Mouse (Mus musculus) skeletal muscle tissue, adult 2 months (tissue): Measurements from ENCODE around the gene Zfp383.
"Not testable (repeated sequence)": the region's sequence is repeated elsewhere in the genome, so short reads cannot be mapped to it uniquely, and the experiment has no call there.

Source experiments
- DNase-seq: peaks from one replicate; pipeline ENCODE4 v3.0.0-alpha.2; 2012; ENCODE audit warnings: low read depth, low spot score

The Zfp383 gene

DNA sequence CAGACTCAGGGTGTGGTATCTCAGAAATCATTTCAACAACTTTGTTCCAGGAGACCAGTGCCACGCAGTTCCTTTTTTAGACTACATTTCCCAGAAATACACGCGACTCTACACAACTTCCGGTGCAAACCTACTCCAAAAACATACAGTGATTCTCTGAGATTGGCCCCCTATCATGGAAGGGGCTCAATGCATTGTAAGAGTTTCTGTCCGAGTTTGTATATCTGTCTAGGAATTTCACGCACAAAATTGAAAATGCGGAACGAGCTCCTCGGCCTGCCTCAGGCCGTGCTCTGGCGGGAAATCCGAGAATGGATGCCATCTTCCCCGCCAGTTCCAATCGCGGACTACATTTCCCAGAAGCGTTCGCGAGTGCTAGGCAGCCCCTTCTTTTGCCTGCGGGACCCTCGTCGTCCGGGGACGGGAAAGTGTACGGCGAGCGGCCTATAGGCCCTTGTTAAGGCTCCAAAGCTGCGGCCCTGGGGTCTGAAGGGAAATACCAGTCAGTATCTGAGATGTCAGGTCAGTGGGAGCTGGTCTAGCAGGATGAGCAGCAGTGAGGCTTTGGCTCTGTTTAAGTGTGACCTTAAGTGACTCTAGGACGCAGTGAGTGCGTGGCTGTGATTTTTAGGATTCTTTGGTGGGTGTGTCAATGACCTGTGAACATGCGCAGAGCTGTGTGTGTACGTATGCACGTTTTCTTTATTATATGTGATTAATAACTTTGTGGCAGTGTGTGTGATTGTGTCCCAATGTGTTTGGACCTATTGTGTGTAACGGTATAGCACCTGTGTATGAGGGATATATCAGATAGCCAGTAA lies at the start of gene Zfp383:
TSS of gene Zfp383 (plus strand) at position 94 of the 821 bp plus-strand sequence.
- peak; percentile 70 for DNase-seq

DNA sequence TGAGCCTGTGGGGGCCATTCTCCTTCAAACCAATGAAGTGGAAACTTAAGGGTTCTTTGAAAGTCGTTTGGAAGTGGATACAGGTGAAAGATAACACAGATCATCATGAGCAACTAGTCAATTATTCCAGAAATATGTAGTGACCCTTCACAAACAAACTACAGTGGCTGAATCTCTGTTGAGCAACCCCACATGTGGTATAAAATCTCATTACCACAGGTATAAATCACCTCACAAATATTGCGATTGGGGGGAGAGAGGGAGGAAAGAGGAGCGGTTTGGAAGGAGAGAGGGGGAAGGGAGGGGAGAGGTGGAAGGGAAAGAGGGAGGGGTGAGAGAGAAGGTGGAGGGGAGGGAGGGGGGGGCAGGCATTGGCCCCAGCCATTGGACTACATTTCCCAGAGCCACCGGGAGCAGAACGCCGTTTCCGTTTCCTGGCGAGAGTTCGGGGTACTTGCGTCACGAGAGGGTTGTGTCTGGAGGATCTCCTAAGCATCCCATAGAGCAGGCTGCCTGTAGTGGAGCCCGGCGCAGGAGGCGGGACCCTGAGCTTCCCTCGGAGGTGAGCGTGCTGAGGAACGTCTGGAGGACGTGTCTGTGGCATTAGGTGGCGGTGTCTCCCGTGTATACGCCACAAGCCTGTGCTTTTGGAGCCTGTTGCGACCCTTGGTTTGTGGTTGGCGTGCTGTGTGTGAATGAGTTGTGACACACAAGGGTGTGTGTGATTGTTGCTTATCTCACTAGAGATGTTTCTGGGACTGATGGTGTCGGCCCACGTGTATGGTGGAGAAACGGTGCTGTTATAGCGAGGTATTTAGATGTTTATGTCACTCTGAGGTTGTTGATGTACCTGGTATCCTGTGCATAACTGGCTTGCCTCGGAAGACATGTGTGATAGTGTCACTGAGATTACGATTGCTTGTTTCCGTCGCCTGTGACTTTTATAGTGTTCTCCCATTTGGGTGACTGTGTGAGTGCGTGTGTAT lies 48.2 kb upstream of the Zfp383 start, which contains the start of gene Zfp420:
TSS of gene Zfp420 (plus strand) at position 448 of the 986 bp plus-strand sequence.
- DNase-seq = peak; percentile 78

DNA sequence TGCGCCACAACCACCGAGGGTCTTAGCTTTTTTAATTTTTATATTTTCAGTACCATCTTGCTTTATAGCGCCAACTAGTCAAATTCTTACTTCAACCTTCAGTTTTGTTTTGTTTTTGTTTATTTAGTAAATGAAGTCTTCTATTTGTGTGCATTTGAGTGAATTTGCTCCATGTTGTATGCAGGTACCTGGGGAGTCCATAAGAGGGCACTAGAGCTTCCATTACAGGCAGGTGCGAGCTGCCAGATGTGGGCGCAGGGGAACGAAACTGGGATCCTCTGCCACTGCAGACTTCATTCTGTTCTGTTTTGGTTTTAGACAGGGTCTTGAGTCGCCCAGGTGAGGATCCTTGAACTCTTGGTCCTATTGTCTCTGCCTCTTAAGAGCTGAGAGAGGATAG lies 46.4 kb upstream of the Zfp383 start:
- DNase-seq = no peak

DNA sequence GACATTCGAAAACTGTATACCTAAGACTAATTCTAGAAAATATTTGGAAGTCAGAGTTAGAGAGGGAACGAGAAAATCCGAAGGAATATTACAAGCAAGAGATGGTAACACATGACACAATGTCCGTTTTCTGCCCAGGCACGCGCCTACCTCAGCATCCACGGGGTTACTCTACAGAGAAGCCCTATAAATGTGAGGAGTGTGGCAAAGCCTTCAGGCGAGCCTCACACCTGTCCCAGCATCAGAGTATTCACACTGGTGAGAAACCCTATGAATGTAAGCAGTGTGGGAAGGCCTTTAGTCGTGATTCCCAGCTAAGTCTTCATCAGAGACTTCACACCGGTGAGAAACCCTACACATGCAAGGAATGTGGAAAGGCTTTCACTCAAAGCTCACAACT lies 33.8 kb upstream of the Zfp383 start:
- DNase-seq = no peak

GRCm38 (mm10) chr7:29877561-29877960 lies 30.5 kb upstream of the Zfp383 start:
- not testable (repeated sequence) for DNase-seq

DNA sequence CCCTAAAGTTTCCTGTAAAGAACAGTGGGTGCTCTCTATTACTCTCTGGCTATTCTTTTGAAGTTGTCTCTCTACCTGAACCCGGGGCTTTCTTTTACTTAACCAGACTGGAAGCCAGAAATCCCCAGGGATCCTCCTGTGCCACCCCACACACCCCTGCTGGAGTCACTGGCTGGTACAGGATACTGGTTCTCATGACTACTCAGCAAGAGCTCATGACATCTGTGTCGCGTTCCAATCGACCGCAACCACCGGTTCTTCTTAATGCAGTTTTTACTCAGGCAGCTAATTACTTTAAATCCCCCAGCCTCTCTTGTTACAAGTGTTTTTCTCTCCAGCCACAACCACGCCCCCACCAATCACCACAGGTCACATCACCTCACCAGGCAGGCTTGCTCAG lies 28.0 kb upstream of the Zfp383 start:
- no peak for DNase-seq

DNA sequence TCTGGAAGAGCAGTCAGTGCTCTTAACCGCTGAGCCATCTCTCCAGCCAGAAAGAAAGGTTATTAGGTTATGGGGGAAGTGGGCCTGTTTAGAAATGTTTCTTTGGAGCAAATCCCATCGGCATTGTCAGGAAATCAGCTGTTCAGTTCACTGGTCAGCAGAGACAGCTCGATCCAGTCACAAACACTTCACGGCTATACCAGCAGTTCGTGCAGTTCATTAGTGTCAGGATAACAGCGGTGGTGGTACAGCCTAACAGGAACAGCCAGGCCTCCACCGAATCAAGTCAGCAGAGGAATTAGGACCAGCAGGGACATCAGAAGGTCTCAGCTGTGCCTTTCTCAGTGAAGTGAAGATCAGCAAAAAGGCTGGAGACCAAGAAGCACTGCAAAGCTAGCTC lies 27.1 kb upstream of the Zfp383 start:
- DNase-seq = no peak

GRCm38 (mm10) chr7:29890501-29890900 lies 17.5 kb upstream of the Zfp383 start:
- DNase-seq = no peak

GRCm38 (mm10) chr7:29892756-29893155 lies 15.3 kb upstream of the Zfp383 start:
- DNase-seq = no peak

- no peak for DNase-seq
Measured at GRCm38 (mm10) chr7:29898351-29898750, 9.7 kb upstream of the Zfp383 start.

- DNase-seq = no peak
Measured at GRCm38 (mm10) chr7:29904101-29904500, 3.9 kb upstream of the Zfp383 start.

DNA sequence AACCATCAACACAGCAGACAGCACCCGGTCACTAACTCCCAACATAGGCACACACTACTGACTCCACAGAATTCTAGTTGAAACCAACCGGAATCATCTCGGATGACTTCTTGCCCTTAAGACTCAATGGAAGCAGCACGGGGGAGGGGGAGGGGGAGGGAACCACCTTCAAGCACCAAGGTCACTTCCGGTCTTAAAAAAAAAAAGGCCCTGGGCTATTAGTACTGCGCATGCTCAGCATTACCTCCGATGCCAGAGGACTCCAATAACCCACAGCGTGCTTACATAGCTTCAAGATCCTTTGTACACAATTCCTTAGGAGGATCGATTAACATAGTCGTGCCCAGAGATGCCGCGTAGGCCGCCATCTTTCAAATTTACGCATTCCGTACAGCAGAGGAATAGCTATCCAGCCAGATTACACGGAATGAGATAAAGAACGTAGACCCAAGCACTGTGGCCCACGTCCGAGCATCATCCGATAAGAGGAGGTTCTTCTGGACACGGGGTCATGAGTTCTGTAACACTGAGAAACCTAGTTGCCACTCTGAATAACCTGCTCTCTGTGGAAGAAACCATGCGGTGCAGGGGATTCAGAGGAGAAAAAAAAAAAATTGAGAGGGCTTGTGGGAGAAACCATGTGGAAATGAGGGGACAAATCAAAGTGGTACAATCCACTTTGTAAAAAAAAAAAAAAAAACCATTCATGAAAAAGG lies 1.9 kb upstream of the Zfp383 start, which contains the start of gene Zfp27:
TSS of gene Zfp27 (minus strand) at position 607 of the 716 bp plus-strand sequence.
- peak; percentile 94 for DNase-seq

DNA sequence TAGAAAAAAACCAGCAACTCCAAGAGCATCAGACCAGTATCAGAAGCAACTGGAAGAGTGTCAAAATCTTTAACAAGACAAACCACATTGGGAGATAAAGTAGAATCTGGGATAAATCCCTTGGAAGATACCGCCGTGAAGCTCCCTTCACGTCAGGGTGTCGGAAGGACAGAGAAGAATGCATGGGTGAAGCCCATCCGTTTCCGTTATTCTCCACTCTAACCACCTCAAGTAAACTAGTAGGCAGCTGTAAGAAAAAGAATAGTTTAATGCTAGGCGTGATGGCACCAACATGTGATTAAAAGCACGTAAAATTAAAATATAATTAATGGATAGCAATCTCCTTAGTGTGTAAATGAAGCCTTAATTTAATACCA lies 1.4 kb upstream of the Zfp383 start:
- no peak for DNase-seq

- DNase-seq = no peak
Measured at GRCm38 (mm10) chr7:29907206-29907605, 817 bp upstream of the Zfp383 start.

DNA sequence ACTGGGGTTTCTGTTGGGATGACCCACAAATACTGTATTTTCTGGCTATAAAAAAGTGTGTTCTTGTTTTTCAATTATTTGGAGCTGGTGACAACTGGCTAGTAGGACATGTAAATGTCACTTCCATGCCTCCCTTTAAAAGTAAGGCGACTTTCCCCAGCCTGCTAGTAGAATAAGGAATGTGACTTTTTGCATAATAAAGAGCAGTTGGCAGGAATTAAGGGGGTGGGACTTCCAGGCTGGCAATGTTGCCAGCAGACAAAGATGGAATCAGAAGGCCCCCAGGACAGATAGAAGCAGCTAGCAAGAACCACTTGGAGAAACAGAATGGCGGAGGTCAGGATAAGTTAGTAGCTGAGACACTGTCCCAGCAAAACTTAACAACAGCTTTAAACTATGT lies 2.2 kb downstream of the Zfp383 start:
- DNase-seq = no peak

DNA sequence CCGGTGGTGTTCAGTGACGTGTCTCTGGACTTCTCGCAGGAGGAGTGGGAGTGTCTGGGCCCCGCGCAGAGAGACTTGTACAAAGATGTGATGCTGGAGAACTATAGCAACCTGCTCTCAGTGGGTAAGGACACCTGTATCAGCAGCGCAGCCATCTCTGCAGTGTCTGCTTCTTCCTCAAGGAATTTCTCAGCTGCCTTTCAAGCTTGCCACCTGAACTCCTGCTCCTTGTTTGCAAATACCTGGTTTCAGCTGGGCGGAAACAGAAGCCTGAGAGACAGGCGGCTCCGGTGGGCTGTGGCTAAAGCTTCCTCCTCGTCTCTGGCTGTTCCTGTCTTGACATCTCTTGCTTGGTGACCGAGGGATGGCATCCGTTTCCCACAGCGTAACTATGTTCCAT lies 4.1 kb downstream of the Zfp383 start:
- DNase-seq = no peak

GRCm38 (mm10) chr7:29917371-29918061 lies 9.5 kb downstream of the Zfp383 start:
- DNase-seq = peak; percentile 66

GRCm38 (mm10) chr7:29918062-29918453 lies 10.0 kb downstream of the Zfp383 start:
- no peak for DNase-seq

DNA sequence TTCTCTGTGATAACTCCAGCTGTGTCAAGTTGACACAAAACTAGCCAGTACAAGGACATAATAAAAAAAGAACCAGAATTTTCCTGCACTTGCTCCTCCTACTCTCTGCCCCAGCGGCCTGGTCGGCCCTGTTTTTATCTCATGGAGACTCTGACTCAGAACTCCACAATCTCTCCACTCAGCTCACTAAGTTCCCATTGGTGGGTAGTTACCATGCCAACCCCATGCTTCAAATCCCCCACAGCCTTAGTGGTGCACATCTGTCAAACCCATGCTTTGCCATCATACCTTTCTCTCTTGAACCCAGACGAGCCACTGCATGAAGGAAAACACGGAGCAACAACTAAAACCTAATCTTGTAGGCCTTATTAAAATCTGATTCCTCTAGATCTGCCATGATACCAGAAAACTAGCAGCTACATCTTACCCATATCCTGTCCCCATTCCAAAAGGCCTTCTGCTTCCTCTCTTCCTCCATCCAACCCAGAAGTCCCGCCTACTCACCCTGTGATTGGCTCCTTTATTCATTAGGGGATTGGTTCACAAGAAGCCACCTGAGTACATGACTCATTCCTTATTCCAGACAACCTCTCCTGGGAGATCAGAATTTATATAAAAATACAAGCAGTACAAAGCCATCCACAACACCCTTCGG lies 13.5 kb downstream of the Zfp383 start:
- no peak for DNase-seq

DNA sequence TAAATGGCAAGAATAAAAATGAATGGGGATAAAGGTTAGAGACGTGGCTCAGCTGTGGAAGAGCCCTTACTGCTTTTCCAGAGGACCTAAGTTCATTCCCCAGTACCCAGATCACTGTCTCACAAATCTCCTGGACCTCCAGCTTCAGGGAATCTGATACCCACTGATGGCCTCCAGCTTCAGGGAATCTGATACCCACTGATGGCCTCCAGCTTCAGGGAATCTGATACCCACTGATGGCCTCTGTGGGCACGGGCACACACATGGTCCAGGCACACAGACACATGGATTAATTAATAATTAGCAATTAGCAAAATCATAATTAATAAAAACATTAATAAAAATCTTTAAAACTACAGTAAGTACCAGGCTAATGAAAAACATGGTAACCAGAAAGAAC lies 14.8 kb downstream of the Zfp383 start:
- DNase-seq = peak; percentile 19

- no peak for DNase-seq
Measured at GRCm38 (mm10) chr7:29938856-29939255, 30.8 kb downstream of the Zfp383 start.
